Mouse (Mus musculus) retina, embryonic 14.5 days (tissue): ENCODE measurements at regions not wholly inside any gene's neighbourhood (a gene's known extent, or its start where the extent isn't known, plus 50 kb on each side); places are given as distances from the start of the nearest gene placed in this dataset.
A peak's percentile ranks its signal among the peaks of the same experiment; 100 is the strongest.

ENCODE experiments used
- DNase-seq: peaks from one replicate; pipeline ENCODE4 v3.0.0-alpha.2; 2015; ENCODE audit warnings: low spot score

GRCm38 (mm10) chrX:82528640-82529351, 419.9 kb upstream of the Dmd start:
- no peak for DNase-seq

- DNase-seq: no peak
Observed at GRCm38 (mm10) chrX:82571616-82572015, 377.1 kb upstream of the Dmd start.

GRCm38 (mm10) chrX:82613361-82613760, 335.3 kb upstream of the Dmd start:
- peak; percentile 1 for DNase-seq

- DNase-seq: no peak
Observed at GRCm38 (mm10) chrX:82650359-82650758, 298.3 kb upstream of the Dmd start.
